Mouse (Mus musculus) brain, embryonic 14.5 days (tissue): ENCODE results near the gene Mxra8.

Experiments used
- CTCF ChIP-seq: fragments of 200-500 bp; IDR thresholded peaks from 2 replicates; pipeline ENCODE4 v1.5.1; 2012; ENCODE audit warnings: inconsistent platforms, mild to moderate bottlenecking, moderate library complexity, borderline replicate concordance; ENCODE audit not compliant: insufficient read depth, insufficient read length; ENCODE audit errors: extremely low read depth
- POLR2A ChIP-seq: fragments of 200-500 bp; IDR thresholded peaks from 2 replicates; pipeline ENCODE4 v1.6.1; 2012; ENCODE audit warnings: mild to moderate bottlenecking, inconsistent platforms, borderline replicate concordance; ENCODE audit not compliant: poor library complexity, insufficient read depth, insufficient read length, severe bottlenecking; ENCODE audit errors: extremely low read depth

GRCm38 (mm10) chr4:155892438-155893211, 53.1 kb downstream of the Mxra8 start:
- TF ChIP-seq CTCF = no peak
- TF ChIP-seq POLR2A = no peak
